Mouse (Mus musculus): ENCODE results near the gene Rgs17.
A peak's percentile ranks its signal among the peaks of the same experiment; 100 is the strongest.

The Rgs17 gene

GRCm38 (mm10) chr10:5824779-5825178, 97.4 kb downstream of the Rgs17 start:
- peak; percentile 36 for DNase-seq (ENCODE audit: low read depth, low spot score)

- DNase-seq (ENCODE audit: low read depth, low spot score) = peak; percentile 96
Measured at GRCm38 (mm10) chr10:5823740-5824491, 98.3 kb downstream of the Rgs17 start, which contains the start of gene Mtrf1l. Mtrf1l (minus strand) TSS chr10:5823910.

- no peak for DNase-seq (ENCODE audit: low read depth, low spot score)
Measured at GRCm38 (mm10) chr10:5823291-5823739, 98.9 kb downstream of the Rgs17 start.

DNA sequence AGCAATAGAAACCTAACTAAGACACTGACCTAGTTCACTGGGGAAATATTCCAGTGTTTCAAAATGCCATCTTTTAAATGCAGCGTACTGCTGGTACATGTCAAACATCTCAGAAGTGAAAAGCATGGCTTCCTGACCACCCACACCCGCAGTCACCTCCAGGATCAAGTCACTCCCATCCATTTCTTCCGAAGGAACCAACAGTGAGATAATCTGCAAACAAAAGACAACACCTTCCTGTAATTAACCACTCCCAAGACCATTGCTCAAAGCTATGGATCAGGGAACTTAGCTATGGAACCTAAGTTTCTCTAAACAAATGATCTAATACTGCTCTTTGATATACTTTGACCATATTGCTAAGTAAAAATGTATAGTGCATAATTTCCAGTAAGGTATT, 103.4 kb downstream of the Rgs17 start:
- no peak for DNase-seq (ENCODE audit: low read depth, low spot score)

GRCm38 (mm10) chr10:5815968-5816367, 106.2 kb downstream of the Rgs17 start:
- DNase-seq (ENCODE audit: low read depth, low spot score) = no peak

- DNase-seq (ENCODE audit: low read depth, low spot score) = no peak
Measured at GRCm38 (mm10) chr10:5813724-5814123, 108.5 kb downstream of the Rgs17 start.

GRCm38 (mm10) chr10:5807683-5808082, 114.5 kb downstream of the Rgs17 start:
- DNase-seq (ENCODE audit: low read depth, low spot score) = no peak

DNA sequence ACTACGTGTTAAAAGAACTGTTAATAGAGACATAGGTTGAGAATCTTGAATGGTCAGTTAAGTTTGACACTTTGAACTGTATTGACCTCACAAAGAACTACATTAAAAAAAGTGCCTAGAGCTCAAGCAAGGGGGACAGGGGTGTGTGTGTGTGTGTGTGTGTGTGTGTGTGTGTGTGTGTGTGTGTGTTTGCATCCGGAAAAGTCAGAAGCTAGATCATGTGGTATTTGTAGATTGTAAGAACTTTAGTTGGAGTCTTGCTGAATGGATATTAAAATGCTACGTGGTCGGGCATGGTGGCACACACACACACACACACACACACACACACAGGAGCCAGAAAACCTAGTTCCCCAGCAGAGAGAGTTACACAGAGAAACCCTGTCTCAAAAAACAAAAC, 115.2 kb downstream of the Rgs17 start:
- DNase-seq (ENCODE audit: low read depth, low spot score) = no peak

- DNase-seq (ENCODE audit: low read depth, low spot score) = no peak
Measured at GRCm38 (mm10) chr10:5806416-5806815, 115.8 kb downstream of the Rgs17 start.

DNA sequence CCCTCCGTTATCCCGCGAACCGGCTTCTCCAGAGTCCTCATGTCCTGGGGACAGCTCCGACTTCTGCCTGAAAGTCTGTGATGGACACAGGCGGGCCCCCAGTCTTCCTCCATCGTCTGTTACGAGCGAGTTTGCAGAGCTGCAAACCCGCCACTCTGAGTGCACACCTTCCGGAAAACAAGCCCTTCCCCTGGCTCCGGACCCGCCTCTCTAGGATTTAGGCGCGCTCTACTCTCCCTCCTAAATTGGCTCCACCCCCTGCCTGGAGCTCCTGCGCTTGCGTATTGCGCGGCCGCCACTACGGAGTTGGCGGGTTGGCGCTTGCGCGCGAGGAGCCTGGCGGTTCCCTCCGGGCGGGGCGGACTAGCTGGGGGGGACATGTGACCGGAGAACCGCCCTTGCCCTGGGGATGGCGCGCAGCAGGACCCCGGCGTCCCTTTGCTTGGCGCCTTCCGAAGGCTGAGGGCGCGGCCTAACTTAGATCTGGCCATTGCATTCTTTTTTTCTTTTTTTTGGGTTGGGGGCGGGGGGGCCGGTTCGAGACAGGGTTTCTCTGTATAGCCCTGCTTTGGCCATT, 116.4 kb downstream of the Rgs17 start:
- peak; percentile 93 for DNase-seq (ENCODE audit: low read depth, low spot score)

- DNase-seq (ENCODE audit: low read depth, low spot score) = peak; percentile 97
Measured at GRCm38 (mm10) chr10:5805243-5805730, 116.9 kb downstream of the Rgs17 start, which contains the start of gene Fbxo5. Fbxo5 (minus strand) TSS chr10:5805600.

GRCm38 (mm10) chr10:5804691-5805156, 117.5 kb downstream of the Rgs17 start:
- DNase-seq (ENCODE audit: low read depth, low spot score) = peak; percentile 22

GRCm38 (mm10) chr10:5803739-5804138, 118.5 kb downstream of the Rgs17 start:
- DNase-seq (ENCODE audit: low read depth, low spot score) = no peak

GRCm38 (mm10) chr10:5802866-5803265, 119.3 kb downstream of the Rgs17 start:
- DNase-seq (ENCODE audit: low read depth, low spot score) = no peak

DNA sequence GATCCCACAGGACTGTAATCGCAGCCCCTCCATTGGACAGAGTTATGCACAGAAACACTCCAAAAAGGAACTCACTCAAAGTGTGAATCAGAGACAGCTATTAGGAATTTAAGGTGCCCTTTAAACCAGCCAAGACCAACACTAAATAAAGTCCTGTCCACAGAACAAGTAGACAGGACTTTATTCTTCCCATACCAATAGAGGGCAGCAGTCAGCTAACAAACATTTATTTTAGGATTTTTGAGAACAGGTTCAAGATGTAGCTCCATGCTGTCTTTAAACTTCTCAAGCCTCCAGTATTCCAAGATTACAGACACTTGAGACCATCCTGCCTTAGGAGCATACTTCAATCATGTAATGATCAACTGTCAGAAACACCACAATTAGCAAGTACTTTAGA, 121.7 kb downstream of the Rgs17 start:
- no peak for DNase-seq (ENCODE audit: low read depth, low spot score)

DNA sequence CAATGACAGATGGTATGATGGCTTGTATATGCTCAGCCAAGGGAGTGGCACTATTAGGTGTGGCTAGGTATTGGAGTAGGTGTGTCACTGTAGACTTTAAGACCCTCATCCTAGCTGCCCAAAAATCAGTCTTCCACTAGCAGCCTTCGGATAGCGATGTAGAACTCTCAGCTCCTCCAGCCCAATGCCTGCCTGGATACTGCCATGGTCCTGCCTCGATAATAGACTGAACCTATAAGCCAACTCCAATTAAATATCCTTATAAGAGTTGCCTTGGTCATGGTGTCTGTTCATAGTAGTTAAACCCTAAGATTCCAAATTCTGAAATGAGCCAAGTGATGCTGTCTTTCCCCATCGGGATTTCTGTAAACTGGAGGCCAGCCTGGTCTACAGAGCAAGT, 124.1 kb downstream of the Rgs17 start:
- no peak for DNase-seq (ENCODE audit: low read depth, low spot score)

- no peak for DNase-seq (ENCODE audit: low read depth, low spot score)
Measured at GRCm38 (mm10) chr10:5790657-5791056, 131.5 kb downstream of the Rgs17 start.

DNA sequence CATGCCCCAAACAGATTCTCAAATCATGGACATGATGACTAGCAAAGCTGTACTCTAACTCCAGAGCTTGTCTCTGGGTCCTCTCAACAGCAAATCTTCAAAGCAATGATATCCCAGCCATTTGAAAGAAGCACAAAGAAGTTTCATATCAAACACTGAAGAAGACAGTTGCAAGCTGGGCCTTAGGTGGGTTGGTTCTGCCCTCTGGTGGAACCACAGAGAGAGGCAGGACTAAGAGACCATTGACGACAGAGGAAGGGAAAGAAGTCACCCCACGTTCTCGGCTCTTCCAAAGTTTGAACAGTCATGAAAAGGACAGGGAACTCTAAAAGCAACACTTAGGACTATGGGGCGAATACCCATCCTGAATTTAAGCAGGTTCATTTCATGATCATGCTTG, 135.3 kb downstream of the Rgs17 start:
- DNase-seq (ENCODE audit: low read depth, low spot score) = no peak

Measured in embryo, embryonic 11.5 days (tissue).